Mouse (Mus musculus): ENCODE measurements around the gene Pik3r1.
A peak's percentile ranks its signal among the peaks of the same experiment; 100 is the strongest.

DNA sequence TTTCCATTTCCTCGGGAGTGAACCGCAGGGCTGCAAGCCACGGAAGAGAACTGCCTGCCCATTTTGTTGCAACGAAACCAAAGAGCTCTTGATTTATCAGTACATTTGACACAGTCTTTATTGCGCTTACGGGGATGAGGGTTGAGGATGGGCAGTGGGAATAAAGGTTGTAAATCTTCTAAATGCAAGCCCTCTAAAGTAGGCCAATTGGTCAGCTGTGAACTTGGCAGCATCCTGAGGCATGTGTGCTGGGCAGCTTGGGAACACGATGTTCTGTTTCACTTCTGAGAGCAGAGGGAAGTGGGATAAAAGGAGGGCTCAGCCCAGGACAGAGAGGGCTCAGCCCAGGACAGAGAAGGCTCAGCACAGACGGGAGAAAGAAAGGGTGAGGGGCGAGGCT is 43.9 kb upstream of the Pik3r1 start:
- TF ChIP-seq EP300 (IDR thresholded peaks at IDR 0.05; ENCODE audit: low read depth) (peak; percentile 31), CTCF (IDR thresholded peaks at IDR 0.05; ENCODE audit: low read depth) (no peak)

Data from liver, postnatal 0 days (tissue).